Mouse (Mus musculus) liver, embryonic 16.5 days (tissue): ENCODE results near the gene Elovl6. TPM values are rescaled to one million over a fixed set of nuclear protein-coding genes. Genes with fewer than 3 reads are reported as not detected.

ENCODE experiments used
- ATAC-seq: fragments of 200-750 bp; cut with Nextera tagmentation; 2 replicates; pipeline ENCODE4 v1.8.0; 2017; ENCODE audit warnings: low read depth, mild to moderate bottlenecking, moderate number of reproducible peaks, moderate library complexity
- H3K27ac ChIP-seq: fragments of 300-500 bp; sonication (generic); 2 replicates; pipeline ENCODE4 v1.5.1; 2014; ENCODE audit warnings: mild to moderate bottlenecking, low read length
- H3K27me3 ChIP-seq: fragments of 300-500 bp; sonication (generic); 2 replicates; pipeline ENCODE4 v1.6.1; 2014; ENCODE audit warnings: low read depth, low read length, mixed read lengths; ENCODE audit not compliant: control insufficient read depth, insufficient read depth
- H3K36me3 ChIP-seq: fragments of 300-500 bp; sonication (generic); 2 replicates; pipeline ENCODE4 v1.6.1; 2014; ENCODE audit warnings: mild to moderate bottlenecking; ENCODE audit not compliant: control insufficient read depth, insufficient read depth
- H3K4me1 ChIP-seq: fragments of 300-500 bp; sonication (generic); 2 replicates; pipeline ENCODE4 v1.6.1; 2014; ENCODE audit warnings: low read depth, low read length, mixed read lengths; ENCODE audit not compliant: control insufficient read depth
- H3K4me2 ChIP-seq: fragments of 300-500 bp; sonication (generic); 2 replicates; pipeline ENCODE4 v1.6.1; 2014; ENCODE audit warnings: low read depth, low read length, mixed read lengths
- H3K4me3 ChIP-seq: fragments of 300-500 bp; sonication (generic); 2 replicates; pipeline ENCODE4 v1.5.1; 2014; ENCODE audit warnings: low read depth, mild to moderate bottlenecking, low read length
- H3K9ac ChIP-seq: fragments of 300-500 bp; sonication (generic); 2 replicates; pipeline ENCODE4 v1.6.1; 2014; ENCODE audit warnings: low read depth, low read length
- H3K9me3 ChIP-seq: fragments of 300-500 bp; sonication (generic); replicated peaks from 2 replicates; pipeline ENCODE4 v1.6.1; 2016; ENCODE audit warnings: low read length; ENCODE audit not compliant: control insufficient read depth
- whole genome bisulfite sequencing: fragments of 180-500 bp; shearing (Covaris S2); extraction: QIAGEN DNeasy Blood & Tissue Kit; methylation state at CpG from one replicate; pipeline ENCODE4 v1.1.7; 2014; ENCODE audit not compliant: insufficient replicate concordance; 5-methylcytosine and 5-hydroxymethylcytosine counted together
- polyA plus RNA-seq: library from polyadenylated mRNA; unstranded; fragments of >200 nt; fragmentation: Nextera tagmentation; extraction: Ambion mirVana; gene quantifications from 2 replicates; pipeline ENCODE4 v1.2.1, GENCODE M21; 2015

The Elovl6 gene
- polyA plus RNA-seq, 1 experiment from 2014 or later, result 15.0 TPM

DNA sequence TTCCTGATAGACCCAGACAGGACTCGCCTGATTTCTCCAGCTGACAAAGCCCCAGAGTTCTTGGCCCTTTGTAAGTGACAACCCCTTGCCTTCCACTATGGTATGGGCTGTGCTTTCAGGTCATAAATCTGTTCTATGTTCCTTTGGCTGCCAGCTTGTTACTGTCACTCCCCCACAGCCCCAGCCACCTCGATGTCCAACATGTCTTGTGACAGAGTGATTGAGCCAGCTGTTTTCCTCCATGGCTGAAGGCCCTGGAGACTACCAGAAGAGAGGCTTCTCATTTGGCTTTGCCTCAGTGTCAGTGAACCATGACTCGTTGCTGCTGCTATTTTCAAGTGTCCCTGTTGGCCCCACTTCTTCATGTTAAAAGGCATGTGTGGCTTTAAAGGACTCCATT lies 113.3 kb downstream of the Elovl6 start:
- H3K36me3 ChIP-seq, result no peaks in the 10 kb centered on the region
- H3K9ac ChIP-seq, result no peak overlapping the region
- no peaks in the 10 kb centered on the region for H3K4me1 ChIP-seq
- ATAC-seq, result no peak
- no peak overlapping the region for H3K27ac ChIP-seq
- no peak overlapping the region for H3K4me3 ChIP-seq
- no peaks in the 10 kb centered on the region for H3K9me3 ChIP-seq
- WGBS, result 43% methylated on average over 3 of the region's 3 CpGs
- H3K27me3 ChIP-seq, result no peaks in the 10 kb centered on the region
- no peak overlapping the region for H3K4me2 ChIP-seq

DNA sequence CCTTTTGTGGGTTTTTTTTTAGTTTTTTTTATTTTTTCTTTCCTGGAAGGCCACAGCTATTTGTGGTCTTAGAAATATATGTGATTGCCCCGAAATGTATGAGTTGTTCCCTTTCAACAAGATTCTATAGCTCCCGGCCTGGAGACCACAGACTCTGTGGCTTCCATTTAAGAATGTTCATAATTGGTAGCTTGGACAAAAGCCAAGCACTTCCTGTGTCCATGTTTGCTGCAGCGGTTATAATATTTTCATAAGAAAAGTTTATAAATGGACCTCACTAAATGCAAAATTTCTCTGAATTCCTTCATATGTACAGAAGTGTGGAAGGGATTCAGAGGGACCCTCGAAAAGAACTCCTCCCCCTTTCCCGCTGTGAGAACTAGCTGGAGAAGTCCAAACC lies 114.6 kb downstream of the Elovl6 start:
- H3K9me3 ChIP-seq, result no peaks in the 10 kb centered on the region
- no peaks in the 10 kb centered on the region for H3K27me3 ChIP-seq
- no peaks in the 10 kb centered on the region for H3K36me3 ChIP-seq
- 64% methylated on average over 5 of the region's 5 CpGs for WGBS
- H3K27ac ChIP-seq, result no peak overlapping the region
- no peaks in the 10 kb centered on the region for H3K4me1 ChIP-seq
- H3K9ac ChIP-seq, result no peak overlapping the region
- no peak overlapping the region for H3K4me3 ChIP-seq
- no peak for ATAC-seq
- no peak overlapping the region for H3K4me2 ChIP-seq

DNA sequence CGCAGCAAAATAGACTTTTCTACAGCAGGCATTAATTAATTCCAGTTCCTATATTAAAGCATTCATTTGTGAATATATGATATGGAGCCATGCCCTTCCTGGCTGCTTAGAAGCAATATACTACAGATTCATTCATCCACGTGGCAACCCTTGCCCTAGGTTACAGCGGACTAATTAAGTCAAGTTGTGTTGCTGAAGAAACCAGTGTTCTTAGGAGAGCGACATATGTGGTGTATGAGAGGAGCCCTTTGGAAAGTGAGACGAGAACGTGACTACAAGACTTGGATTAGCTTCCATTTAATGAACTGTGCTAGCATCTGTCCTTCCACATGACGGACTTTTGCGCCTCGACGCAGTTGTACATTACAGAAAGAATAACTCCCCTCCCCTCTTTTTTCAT lies 115.2 kb downstream of the Elovl6 start:
- H3K9ac ChIP-seq, result no peak overlapping the region
- ATAC-seq, result no peak
- 79% methylated on average over 10 of the region's 10 CpGs for WGBS
- no peak overlapping the region for H3K4me3 ChIP-seq
- no peaks in the 10 kb centered on the region for H3K9me3 ChIP-seq
- no peak overlapping the region for H3K27ac ChIP-seq
- H3K4me2 ChIP-seq, result no peak overlapping the region
- H3K4me1 ChIP-seq, result no peaks in the 10 kb centered on the region
- H3K36me3 ChIP-seq, result no peaks in the 10 kb centered on the region
- no peaks in the 10 kb centered on the region for H3K27me3 ChIP-seq

DNA sequence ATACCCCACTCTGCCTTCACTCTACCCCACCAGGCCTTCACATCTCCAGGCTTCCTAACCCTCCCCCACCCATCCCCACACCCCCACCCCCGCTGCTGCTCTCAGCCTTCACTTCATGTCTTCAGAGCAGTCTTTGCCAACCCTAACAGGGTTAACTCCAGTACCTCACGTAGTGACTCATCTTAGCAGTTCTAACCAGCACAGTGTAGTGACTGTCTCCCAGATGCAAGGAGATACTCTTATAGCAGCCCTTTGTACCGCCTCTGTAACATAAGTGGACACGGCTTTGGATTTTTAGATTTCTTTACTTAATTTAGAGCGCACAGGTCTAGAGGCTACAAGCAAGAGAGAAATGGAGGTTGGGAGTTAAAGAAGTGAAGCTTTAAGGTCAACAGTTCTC lies 116.4 kb downstream of the Elovl6 start:
- no peak overlapping the region for H3K4me3 ChIP-seq
- 74% methylated on average over 5 of the region's 5 CpGs for WGBS
- no peak overlapping the region for H3K27ac ChIP-seq
- H3K9me3 ChIP-seq, result no peaks in the 10 kb centered on the region
- H3K9ac ChIP-seq, result no peak overlapping the region
- H3K4me2 ChIP-seq, result no peak overlapping the region
- no peaks in the 10 kb centered on the region for H3K27me3 ChIP-seq
- H3K4me1 ChIP-seq, result no peaks in the 10 kb centered on the region
- ATAC-seq, result no peak
- no peaks in the 10 kb centered on the region for H3K36me3 ChIP-seq

DNA sequence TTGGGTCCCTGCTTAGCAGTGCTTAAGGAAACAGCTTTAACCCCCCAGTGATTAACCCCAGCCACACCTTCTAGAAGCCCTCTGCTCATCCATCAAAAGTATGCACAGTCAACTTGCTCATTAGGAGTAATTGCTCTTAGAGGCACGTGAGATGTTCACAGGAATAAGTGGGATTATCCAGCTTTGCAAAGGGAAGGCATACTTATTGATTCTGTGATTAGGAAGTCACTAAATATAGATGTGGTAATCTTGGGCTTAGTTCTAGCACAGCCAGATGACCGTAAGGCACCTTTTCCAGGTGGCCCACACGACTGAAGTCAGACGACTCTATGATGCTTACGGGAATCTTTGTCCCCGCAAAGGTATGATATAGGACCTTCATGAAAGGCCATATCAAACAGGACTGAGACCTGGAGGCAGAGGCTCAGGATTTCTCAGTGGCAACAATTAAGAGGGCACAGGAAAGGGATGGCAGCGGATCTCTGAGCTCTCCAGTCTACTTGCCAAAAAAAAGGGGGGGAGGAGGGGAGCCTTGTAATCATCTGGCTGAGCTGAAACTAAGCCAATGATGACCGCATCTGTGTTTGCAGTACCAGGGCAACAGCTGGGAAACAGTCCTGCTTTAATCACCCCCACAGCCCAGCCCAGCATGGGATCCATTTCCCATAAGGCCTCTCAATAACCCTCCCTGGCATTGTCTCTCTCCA lies 117.6 kb downstream of the Elovl6 start:
- Histone ChIP-seq H3K4me3 (no peak overlapping the region), H3K27ac (no peak overlapping the region), H3K4me1 (no peaks in the 10 kb centered on the region), H3K27me3 (no peaks in the 10 kb centered on the region), H3K4me2 (no peak overlapping the region), H3K9me3 (no peaks in the 10 kb centered on the region), H3K36me3 (no peaks in the 10 kb centered on the region), H3K9ac (no peak overlapping the region)
- 66% methylated on average over 8 of the region's 8 CpGs for WGBS
- no peak for ATAC-seq

DNA sequence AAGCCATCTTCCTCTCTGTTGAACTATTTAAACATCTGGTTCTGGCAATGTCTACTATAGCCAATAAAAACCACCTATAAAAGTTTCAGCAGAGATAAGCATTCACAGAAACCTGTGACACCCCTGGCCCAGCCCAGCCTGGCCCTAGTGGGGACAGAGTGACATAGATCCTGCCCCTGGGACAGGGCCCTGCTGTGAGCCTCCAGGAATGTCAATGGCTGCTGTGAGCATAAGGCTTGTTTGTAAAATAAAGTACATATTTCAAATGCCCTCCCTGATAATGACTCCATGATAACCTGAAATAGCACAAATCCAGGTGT lies 118.1 kb downstream of the Elovl6 start:
- Histone ChIP-seq H3K27me3 (no peaks in the 10 kb centered on the region), H3K9ac (no peak overlapping the region), H3K4me1 (no peaks in the 10 kb centered on the region), H3K4me2 (no peak overlapping the region), H3K27ac (no peak overlapping the region), H3K36me3 (no peaks in the 10 kb centered on the region), H3K4me3 (no peak overlapping the region), H3K9me3 (no peaks in the 10 kb centered on the region)
- ATAC-seq, result no peak

DNA sequence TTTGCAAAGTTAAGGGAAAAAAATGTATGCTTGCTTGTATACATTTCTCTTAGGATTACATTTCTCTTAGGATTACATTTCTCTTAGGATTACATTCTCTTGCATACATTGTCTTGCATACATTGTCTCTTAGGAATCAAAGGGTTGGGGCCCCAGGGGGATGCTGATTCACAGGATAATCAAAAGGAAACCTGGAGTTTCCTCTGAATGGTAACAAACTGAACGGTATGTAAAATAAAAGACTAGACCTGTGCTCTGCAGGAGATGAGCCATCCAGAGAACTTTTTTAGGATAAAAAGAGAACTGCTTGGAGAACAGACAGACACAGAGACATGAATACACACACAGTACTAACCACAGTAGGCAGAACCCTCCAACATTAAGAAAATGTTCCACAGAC lies 118.8 kb downstream of the Elovl6 start:
- no peaks in the 10 kb centered on the region for H3K36me3 ChIP-seq
- ATAC-seq, result no peak
- no peak overlapping the region for H3K4me2 ChIP-seq
- H3K27ac ChIP-seq, result no peak overlapping the region
- H3K4me3 ChIP-seq, result no peak overlapping the region
- H3K9ac ChIP-seq, result no peak overlapping the region
- no peaks in the 10 kb centered on the region for H3K4me1 ChIP-seq
- 49% methylated on average over 1 of the region's 1 CpGs for WGBS
- no peaks in the 10 kb centered on the region for H3K27me3 ChIP-seq
- H3K9me3 ChIP-seq, result no peaks in the 10 kb centered on the region

DNA sequence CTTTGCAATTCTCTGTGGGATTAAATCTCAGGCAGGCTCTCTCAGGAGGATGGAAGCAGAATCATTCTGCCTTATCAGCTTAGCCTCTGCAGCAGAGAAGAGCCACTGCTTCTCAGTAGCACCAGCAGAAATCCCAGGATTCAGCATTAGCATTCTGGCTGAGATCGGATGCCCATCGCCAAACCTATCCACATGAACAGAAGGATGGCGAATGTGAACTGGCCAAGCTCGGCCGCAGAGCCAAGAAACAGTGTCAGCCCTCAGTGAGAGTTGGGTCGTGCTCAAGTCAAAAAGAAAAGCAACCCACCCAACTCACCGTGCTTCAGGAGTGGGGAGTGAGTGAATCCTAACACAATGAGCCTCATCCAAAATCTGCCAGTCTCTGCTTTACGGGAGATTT lies 119.6 kb downstream of the Elovl6 start:
- Histone ChIP-seq H3K27me3 (no peaks in the 10 kb centered on the region), H3K36me3 (no peaks in the 10 kb centered on the region), H3K4me3 (no peak overlapping the region), H3K9ac (no peak overlapping the region), H3K27ac (no peak overlapping the region), H3K4me2 (no peak overlapping the region), H3K4me1 (no peaks in the 10 kb centered on the region), H3K9me3 (no peaks in the 10 kb centered on the region)
- ATAC-seq, result no peak
- WGBS, result 72% methylated on average over 8 of the region's 8 CpGs

DNA sequence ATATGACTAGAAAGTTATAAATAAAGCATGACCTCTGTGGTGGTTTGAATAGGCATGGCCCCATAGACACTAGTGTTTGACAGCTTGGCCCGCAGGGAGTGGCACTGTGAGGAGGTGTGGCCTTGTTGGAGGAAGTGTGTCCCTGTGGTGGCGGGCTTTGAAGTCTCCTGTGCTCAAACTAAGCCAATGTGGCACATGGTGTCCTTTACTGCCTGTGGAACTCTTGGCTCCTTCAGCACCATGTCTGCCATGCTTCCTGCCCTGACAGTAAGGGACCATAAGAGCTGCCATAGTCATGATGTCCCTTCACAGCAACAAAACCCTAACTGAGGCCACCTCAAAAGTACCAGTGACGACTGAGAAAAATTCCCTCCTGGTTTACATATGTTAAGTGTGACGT lies 120.3 kb downstream of the Elovl6 start:
- H3K27ac ChIP-seq, result no peak overlapping the region
- H3K9me3 ChIP-seq, result no peaks in the 10 kb centered on the region
- H3K4me1 ChIP-seq, result no peaks in the 10 kb centered on the region
- H3K9ac ChIP-seq, result no peak overlapping the region
- 60% methylated on average over 4 of the region's 4 CpGs for WGBS
- H3K36me3 ChIP-seq, result no peaks in the 10 kb centered on the region
- no peak overlapping the region for H3K4me2 ChIP-seq
- no peak overlapping the region for H3K4me3 ChIP-seq
- ATAC-seq, result no peak
- H3K27me3 ChIP-seq, result no peaks in the 10 kb centered on the region
